Mouse (Mus musculus): ENCODE data around the gene 2210011C24Rik.

DNA sequence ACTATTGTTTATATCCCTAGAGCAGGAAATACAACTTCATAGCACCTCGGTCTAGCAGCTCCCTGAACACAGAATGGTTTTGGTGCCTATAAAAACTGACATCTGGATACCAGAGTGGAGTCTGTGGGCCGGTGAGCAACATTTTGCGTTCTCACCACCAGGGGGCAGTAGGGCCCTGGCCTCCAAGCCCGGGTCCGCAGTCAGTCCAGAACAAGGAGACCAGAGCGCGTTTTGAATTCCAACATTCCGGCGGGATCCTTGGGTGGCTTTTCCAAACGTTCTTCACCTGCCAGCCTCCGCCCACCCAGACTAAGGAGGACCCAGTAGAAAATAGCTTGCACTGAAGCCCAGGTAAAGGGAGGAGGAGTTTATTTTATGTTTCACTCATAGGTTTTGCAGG lies 2.1 kb downstream of the 2210011C24Rik start:
- TF ChIP-seq CTCF (IDR thresholded peaks at IDR 0.05; ENCODE audit: borderline replicate concordance, insufficient read depth, low read length) (peak; percentile 87), POLR2A (IDR thresholded peaks at IDR 0.05; ENCODE audit: low read depth, low read length) (no peak)
